Mouse (Mus musculus) small intestine, adult 2 months (tissue): Measurements from ENCODE around the gene Tpbgl.

ENCODE experiments used
- CTCF ChIP-seq: fragments of 200-500 bp; IDR thresholded peaks from 2 replicates; pipeline ENCODE4 v1.5.1; 2012; ENCODE audit warnings: low read depth, mild to moderate bottlenecking, control low read depth, inconsistent platforms, low read length, moderate library complexity, mixed read lengths; ENCODE audit not compliant: insufficient replicate concordance, insufficient read length; ENCODE audit errors: extremely low read depth
- POLR2A ChIP-seq: fragments of 200-500 bp; IDR thresholded peaks from 2 replicates; pipeline ENCODE4 v1.6.1; 2012; ENCODE audit warnings: low read depth, mild to moderate bottlenecking, control low read depth, inconsistent platforms, low read length, moderate library complexity

DNA sequence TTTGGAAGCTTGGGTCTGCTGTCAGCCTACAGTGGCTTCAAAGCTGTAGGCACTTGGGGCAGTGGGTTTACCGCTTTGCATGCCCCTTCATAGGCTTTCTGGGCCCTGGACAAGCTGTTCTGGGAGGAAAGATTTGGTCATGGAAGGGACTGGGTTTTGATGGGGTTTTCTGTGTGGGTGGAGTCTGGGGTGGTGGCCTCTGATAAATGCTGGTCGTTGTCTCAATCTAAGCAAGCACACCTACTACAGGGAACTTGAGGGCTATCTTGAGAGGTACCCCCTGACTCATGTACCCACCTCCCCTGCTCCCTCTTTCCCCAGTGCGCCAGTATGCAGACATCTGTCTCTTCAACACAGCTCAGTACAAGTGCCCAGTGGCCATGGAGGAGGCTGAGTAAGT, 34.2 kb downstream of the Tpbgl start:
- TF ChIP-seq POLR2A (no peak), CTCF (no peak)
